20 mouse cellular contexts compared by ENCODE assay signal in genomic region chr10:7207301-7207700, GRCm38 (mm10). TPM values are rescaled to one million over a fixed set of nuclear protein-coding genes. Genes with fewer than 3 reads are reported as not detected.
A peak's percentile ranks its signal among the peaks of the same experiment; 100 is the strongest.
DNase-seq lines count a peak whose midpoint lies in the region; ATAC-seq and TF ChIP-seq lines count a peak whose summit lies in the region.
"Had no signal": no experiment of that assay in that cellular context is flagged by ENCODE, and none has a peak within 500 bp of the region (broad histone marks: within the 10 kb centered on the region; RNA-seq: fewer than 3 reads in every experiment).

No protein-coding gene starts in this region.

- 0 out of 2 replicates have a peak overlapping the region, but pooled peaks have one; percentile 3 for H3K9ac ChIP-seq in liver, adult 2 months (ENCODE audit: low read depth, low read length)
- H3K9ac ChIP-seq in liver, embryonic 11.5 days (ENCODE audit: low read depth, low read length) = no peak overlapping the region
- H3K9ac ChIP-seq in lung, postnatal 0 days (replicated peaks; ENCODE audit: low read depth) = no peak overlapping the region
- H3K9ac ChIP-seq in forebrain, embryonic 16.5 days (replicated peaks; ENCODE audit: low read depth, low read length) = no peak overlapping the region
- H3K9ac ChIP-seq: embryonic facial prominence, embryonic 15.5 days; forebrain, postnatal 0 days; heart, embryonic 13.5 days; neural tube, embryonic 12.5 days had no signal

- WGBS in cerebellum, adult 2 months = 27% methylated on average over 11 of the region's 11 CpGs
- 79% methylated on average over 11 of the region's 11 CpGs for WGBS in liver, adult 2 months
- 72% methylated on average over 11 of the region's 11 CpGs for WGBS in liver, embryonic 11.5 days
- 62% methylated on average over 11 of the region's 11 CpGs for WGBS in lung, postnatal 0 days
- 83% methylated on average over 11 of the region's 11 CpGs for WGBS in forebrain, embryonic 16.5 days

- H3K27ac ChIP-seq in cerebellum, adult 2 months (ENCODE audit: insufficient read depth, low read length) = peak overlapping the region; percentile 73
- no peak overlapping the region for H3K27ac ChIP-seq in liver, adult 2 months (replicated peaks; ENCODE audit: insufficient read depth, low read depth, low read length)
- no peak overlapping the region for H3K27ac ChIP-seq in liver, embryonic 11.5 days (ENCODE audit: low read depth, low read length)
- no peak overlapping the region for H3K27ac ChIP-seq in lung, postnatal 0 days (ENCODE audit: low read length)
- no peak overlapping the region for H3K27ac ChIP-seq in forebrain, embryonic 16.5 days (ENCODE audit: low read length)
- H3K27ac ChIP-seq: embryonic facial prominence, embryonic 15.5 days; heart, embryonic 13.5 days; hindbrain, postnatal 0 days; kidney, postnatal 0 days; neural tube, embryonic 12.5 days had no signal

- peak overlapping the region; percentile 57 for H3K4me3 ChIP-seq in cerebellum, adult 2 months (replicated peaks; ENCODE audit: insufficient read depth, low read depth, low read length)
- H3K4me3 ChIP-seq in liver, adult 2 months (ENCODE audit: insufficient read depth, low read depth, low read length) = no peak overlapping the region
- no peak overlapping the region for H3K4me3 ChIP-seq in liver, embryonic 11.5 days (ENCODE audit: low read depth, low read length)
- no peak overlapping the region for H3K4me3 ChIP-seq in lung, postnatal 0 days (ENCODE audit: low read depth, low read length)
- peak overlapping the region; percentile 77 for H3K4me3 ChIP-seq in megakaryocyte, embryonic 14.5 days (replicated peaks)
- no peak overlapping the region for H3K4me3 ChIP-seq in forebrain, embryonic 16.5 days (replicated peaks; ENCODE audit: low read length)
- H3K4me3 ChIP-seq: embryonic facial prominence, embryonic 15.5 days; heart, embryonic 13.5 days; neural tube, embryonic 12.5 days had no signal

- peaks cover 64% of the 10 kb centered on the region for H3K79me2 ChIP-seq in liver, adult 2 months (ENCODE audit: control insufficient read depth, insufficient read depth, low read length)

- peak in 1 of 2 experiments; percentile 45 for DNase-seq in cerebellum, adult 2 months
- peak; percentile 24 for DNase-seq in liver, adult 2 months (ENCODE audit: extremely low read depth, low read depth, low spot score)
- DNase-seq in liver, embryonic 11.5 days (ENCODE audit: low spot score) = no peak
- DNase-seq in lung, postnatal 0 days (ENCODE audit: low spot score) = peak; percentile 83
- no peak for DNase-seq in adrenal gland, adult 2 months
- DNase-seq: adrenal gland, postnatal 25 days; cerebellum, postnatal 14 days; forebrain, postnatal 0 days; thymus, postnatal 36 days had no signal

- TF ChIP-seq CTCF in cerebellum, adult 2 months (IDR thresholded peaks at IDR 0.05; ENCODE audit: borderline replicate concordance, insufficient read depth, low read depth, low read length) = no peak
- TF ChIP-seq CTCF in liver, adult 2 months (IDR thresholded peaks at IDR 0.05; ENCODE audit: low read depth, low read length) = no peak
- no peak for TF ChIP-seq CTCF in lung, postnatal 0 days (IDR thresholded peaks at IDR 0.05)

- no peak for TF ChIP-seq EP300 in lung, postnatal 0 days (IDR thresholded peaks at IDR 0.05)

- H3K36me3 ChIP-seq in liver, adult 2 months (ENCODE audit: control insufficient read depth, insufficient read depth, low read length) = no peaks in the 10 kb centered on the region
- no peaks in the 10 kb centered on the region for H3K36me3 ChIP-seq in liver, embryonic 11.5 days (ENCODE audit: control insufficient read depth, insufficient read depth, low read length)
- H3K36me3 ChIP-seq in lung, postnatal 0 days (ENCODE audit: insufficient read depth, low read length) = no peaks in the 10 kb centered on the region
- H3K36me3 ChIP-seq in megakaryocyte, embryonic 14.5 days (replicated peaks; ENCODE audit: low read length) = peaks cover 29% of the 10 kb centered on the region
- no peaks in the 10 kb centered on the region for H3K36me3 ChIP-seq in forebrain, embryonic 16.5 days (ENCODE audit: control insufficient read depth, insufficient read depth)
- H3K36me3 ChIP-seq: embryonic facial prominence, embryonic 15.5 days; G1E; heart, embryonic 13.5 days; neural tube, embryonic 12.5 days had no signal

- no peak overlapping the region for H3K4me2 ChIP-seq in liver, embryonic 11.5 days
- H3K4me2 ChIP-seq in lung, postnatal 0 days (replicated peaks; ENCODE audit: low read depth, low read length) = no peak overlapping the region; the same call in 1 of the 2 replicates
- no peak overlapping the region for H3K4me2 ChIP-seq in forebrain, embryonic 16.5 days (ENCODE audit: low read length)
- H3K4me2 ChIP-seq: embryonic facial prominence, embryonic 15.5 days; heart, embryonic 13.5 days; neural tube, embryonic 12.5 days had no signal

- no peaks in the 10 kb centered on the region for H3K27me3 ChIP-seq in cerebellum, adult 2 months (ENCODE audit: control insufficient read depth, insufficient read depth, low read length)
- H3K27me3 ChIP-seq in liver, adult 2 months (ENCODE audit: control insufficient read depth, insufficient read depth, low read length) = no peaks in the 10 kb centered on the region
- no peaks in the 10 kb centered on the region for H3K27me3 ChIP-seq in liver, embryonic 11.5 days (replicated peaks; ENCODE audit: control insufficient read depth, insufficient read depth, low read length)
- no peaks in the 10 kb centered on the region for H3K27me3 ChIP-seq in lung, postnatal 0 days (replicated peaks; ENCODE audit: insufficient read depth, low read length)
- H3K27me3 ChIP-seq in megakaryocyte, embryonic 14.5 days (replicated peaks) = no peaks in the 10 kb centered on the region
- H3K27me3 ChIP-seq in forebrain, embryonic 16.5 days (replicated peaks; ENCODE audit: control insufficient read depth, insufficient read depth, low read length) = no peaks in the 10 kb centered on the region
- H3K27me3 ChIP-seq: embryonic facial prominence, embryonic 15.5 days; heart, embryonic 13.5 days; neural tube, embryonic 12.5 days had no signal

- TF ChIP-seq POLR2A in cerebellum, adult 2 months (IDR thresholded peaks at IDR 0.05; ENCODE audit: borderline replicate concordance, insufficient read depth, low read length) = no peak
- no peak for TF ChIP-seq POLR2A in liver, adult 2 months (IDR thresholded peaks at IDR 0.05; ENCODE audit: extremely low read depth, insufficient read depth, low read length)

- no peaks in the 10 kb centered on the region for H3K9me3 ChIP-seq in liver, embryonic 11.5 days (ENCODE audit: control insufficient read depth, low read length)
- no peaks in the 10 kb centered on the region for H3K9me3 ChIP-seq in lung, postnatal 0 days (ENCODE audit: low read length)
- H3K9me3 ChIP-seq in megakaryocyte, embryonic 14.5 days = no peaks in the 10 kb centered on the region
- no peaks in the 10 kb centered on the region for H3K9me3 ChIP-seq in forebrain, embryonic 16.5 days (ENCODE audit: control insufficient read depth, low read length)
- H3K9me3 ChIP-seq: embryonic facial prominence, embryonic 15.5 days; G1E; heart, embryonic 13.5 days; neural tube, embryonic 12.5 days had no signal

- no peak for ATAC-seq in cerebellum, adult (ENCODE audit: insufficient number of reproducible peaks, low FRiP score, low TSS enrichment)
- ATAC-seq in liver, embryonic 11.5 days (replicated peaks; ENCODE audit: low FRiP score) = no peak
- peak; percentile 8; the same call in 1 of the 2 replicates for ATAC-seq in lung, postnatal 0 days
- no peak for ATAC-seq in forebrain, embryonic 16.5 days
- ATAC-seq: activated CD4-positive, CD25-positive, alpha-beta regulatory T cell, adult 4 months; forebrain, postnatal 0 days; hindbrain, postnatal 0 days; intestine, postnatal 0 days had no signal

- peaks cover 20% of the 10 kb centered on the region for H3K4me1 ChIP-seq in cerebellum, adult 2 months (ENCODE audit: control insufficient read depth, insufficient read depth, low read length)
- peaks cover 11% of the 10 kb centered on the region for H3K4me1 ChIP-seq in liver, adult 2 months (ENCODE audit: control insufficient read depth, insufficient read depth, low read length)
- peaks cover 28% of the 10 kb centered on the region for H3K4me1 ChIP-seq in liver, embryonic 11.5 days (replicated peaks; ENCODE audit: control insufficient read depth, insufficient read depth, low read length)
- H3K4me1 ChIP-seq in lung, postnatal 0 days (ENCODE audit: insufficient read depth, low read depth, low read length) = peaks cover 18% of the 10 kb centered on the region; the same call in 1 of the 2 replicates
- peaks cover 87% of the 10 kb centered on the region for H3K4me1 ChIP-seq in megakaryocyte, embryonic 14.5 days
- peaks cover 7% of the 10 kb centered on the region for H3K4me1 ChIP-seq in forebrain, embryonic 16.5 days (replicated peaks; ENCODE audit: control insufficient read depth, insufficient read depth, low read length)

RNA-seq across cellular contexts. Expression of gene Cnksr3, which starts 4.7 kb away (rescaled TPM):
- polyA plus RNA-seq in cerebellum, adult 2 months (2012; rRNA removed) = 35.9 and 43.3 TPM in 2 replicates
- 3.8 and 6.7 TPM in 2 replicates for total RNA-seq in liver, adult 2 months (2014; rRNA removed)
- polyA plus RNA-seq in liver, adult 2 months (2012; rRNA removed) = 3.3 TPM in 2 replicates
- 8.4 and 8.7 TPM in 2 replicates for polyA plus RNA-seq in liver, embryonic 11.5 days (2014; fragmentation: Nextera tagmentation; extraction: Ambion mirVana)
- polyA plus RNA-seq in lung, postnatal 0 days (2015; fragmentation: Nextera tagmentation; extraction: Ambion mirVana) = 7.4 and 7.6 TPM in 2 replicates
- polyA plus RNA-seq in megakaryocyte, embryonic 14.5 days (2012; ENCODE audit: insufficient read depth, low replicate concordance) = 10.9 and 14.8 TPM in 2 replicates
- 2.0 and 3.4 TPM in 2 replicates for polyA plus RNA-seq in forebrain, embryonic 16.5 days (2015; fragmentation: Nextera tagmentation; extraction: Ambion mirVana)
- 10 to 100 TPM; 11.1 to 14.5 TPM for total RNA-seq in adrenal gland, adult 2 months (2021)
- polyA plus RNA-seq in adrenal gland, adult 2 months (2012; rRNA removed) = 9.2 and 9.5 TPM in 2 replicates
- total RNA-seq: G1E had no signal
- polyA plus RNA-seq: G1E had no signal

Comparison
In these comparisons a context has a peak if more than half of its experiments do, and no peak if none do; other contexts are left out.
1. DNase-seq: peak in liver, adult 2 months (single experiment) and lung, postnatal 0 days (single experiment); none in liver, embryonic 11.5 days (single experiment) and adrenal gland, adult 2 months (single experiment).
2. H3K4me3 ChIP-seq: peak in cerebellum, adult 2 months (single experiment) and megakaryocyte, embryonic 14.5 days (single experiment); none in liver, adult 2 months (single experiment), liver, embryonic 11.5 days (single experiment), lung, postnatal 0 days (single experiment) and forebrain, embryonic 16.5 days (single experiment).